Mouse (Mus musculus) erythroblast, adult 5-6 weeks (primary cell): ENCODE measurements around the gene Gm3476. TPM values are rescaled to one million over a fixed set of nuclear protein-coding genes. Genes with fewer than 3 reads are reported as not detected.
"Not testable (repeated sequence)": the region's sequence is repeated elsewhere in the genome, so short reads cannot be mapped to it uniquely, and the experiment has no call there.

ENCODE experiments used
- ATAC-seq: replicated peaks from 2 replicates; pipeline ENCODE4 v1.8.0; 2016; ENCODE audit warnings: moderate number of reproducible peaks, mild to moderate bottlenecking, moderate TSS enrichment, inconsistent platforms; ENCODE audit not compliant: poor library complexity, low FRiP score, severe bottlenecking
- total RNA-seq, 2 experiments: library from RNA; stranded (forward) in 1 of 2; stranded (reverse) in 1 of 2; fragments of 150-400 nt in 1 of 2; fragments of 200-764, 138-1000 nt in 1 of 2; gene quantifications; 2 replicates each; pipeline versions ENCODE4 v1.2.3 to v1.2.4; 2015 to 2017; ENCODE audit warnings: low replicate concordance in 2 of 2

The Gm3476 gene
- not detected in 2 replicates for total RNA-seq (2015; ENCODE audit: low replicate concordance)
- total RNA-seq (2017; ENCODE audit: low replicate concordance): 0.60 TPM in 1 of 2 replicates, not detected in the other

DNA sequence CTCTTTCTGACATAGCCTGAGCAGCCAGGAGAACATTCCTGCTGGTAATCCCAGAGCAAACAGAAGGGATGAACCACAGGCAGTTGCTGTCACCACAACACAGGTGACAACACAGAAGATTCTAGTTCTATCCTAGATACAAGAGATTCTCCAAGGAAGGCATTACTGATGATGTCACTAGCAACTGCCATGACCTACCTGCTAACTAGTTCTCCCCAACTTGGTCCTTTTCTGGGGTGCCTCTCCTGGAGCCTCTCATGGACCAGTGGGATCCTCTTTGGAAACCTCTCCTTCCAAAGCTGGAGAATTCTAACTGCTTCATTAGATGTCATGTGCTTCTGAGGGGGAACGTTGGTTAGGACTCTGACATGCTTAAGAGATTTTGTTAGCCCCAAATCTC lies at the start of gene Gm3476:
TSS of gene Gm3476 (minus strand) at position 101 of the 400 bp plus-strand sequence.
- not testable (repeated sequence) for ATAC-seq

DNA sequence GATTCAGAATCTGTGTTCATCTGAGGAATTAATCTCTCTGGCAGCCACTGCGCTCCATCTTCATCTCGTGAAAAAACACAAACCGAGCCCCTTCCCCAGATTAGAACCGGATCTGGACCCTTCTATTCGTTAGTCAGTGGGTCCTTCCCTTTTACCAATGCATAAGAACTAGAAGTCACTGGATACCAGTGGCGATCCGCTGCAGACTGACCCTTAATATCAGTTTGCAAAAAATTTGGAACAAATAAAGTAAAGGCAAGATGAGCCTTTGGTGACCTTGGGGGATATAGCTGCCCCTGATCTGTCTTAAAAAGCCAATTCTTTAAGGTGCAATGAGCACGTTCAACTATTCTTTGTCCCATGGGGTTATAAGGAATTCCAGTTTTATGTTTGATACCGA lies 37.9 kb upstream of the Gm3476 start:
- ATAC-seq: not testable (repeated sequence)

- not testable (repeated sequence) for ATAC-seq
Observed at GRCm38 (mm10) chr14:6161085-6161484, 35.5 kb upstream of the Gm3476 start.

- not testable (repeated sequence) for ATAC-seq
Observed at GRCm38 (mm10) chr14:6108272-6108925, 17.2 kb downstream of the Gm3476 start, which contains the start of gene Gm3468. TSS of gene Gm3468 (minus strand) at chr14:6108665.

DNA sequence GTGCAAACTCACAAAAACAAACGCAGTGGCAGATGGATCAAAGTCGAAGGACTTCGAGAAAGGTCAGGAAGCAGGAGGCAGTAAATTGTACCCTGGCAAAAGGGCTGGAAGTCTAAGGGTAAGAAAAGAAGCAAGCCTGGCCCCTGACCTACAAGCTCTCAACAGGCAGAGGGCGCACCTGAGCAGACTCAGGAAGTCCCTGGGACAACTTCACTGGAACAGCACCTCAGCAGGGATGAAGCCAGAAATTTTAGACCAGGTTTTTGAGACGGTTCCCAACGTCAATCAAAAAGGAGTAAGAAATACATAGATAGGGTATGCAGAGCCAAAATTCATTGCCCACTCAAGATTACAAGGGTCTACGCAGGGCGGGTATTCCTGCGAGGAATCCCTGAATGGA lies 18.1 kb downstream of the Gm3476 start:
- not testable (repeated sequence) for ATAC-seq

- not testable (repeated sequence) for ATAC-seq
Observed at GRCm38 (mm10) chr14:6093842-6094241, 31.8 kb downstream of the Gm3476 start, which contains the start of gene Gm8206. TSS of gene Gm8206 (minus strand) at chr14:6093942.

DNA sequence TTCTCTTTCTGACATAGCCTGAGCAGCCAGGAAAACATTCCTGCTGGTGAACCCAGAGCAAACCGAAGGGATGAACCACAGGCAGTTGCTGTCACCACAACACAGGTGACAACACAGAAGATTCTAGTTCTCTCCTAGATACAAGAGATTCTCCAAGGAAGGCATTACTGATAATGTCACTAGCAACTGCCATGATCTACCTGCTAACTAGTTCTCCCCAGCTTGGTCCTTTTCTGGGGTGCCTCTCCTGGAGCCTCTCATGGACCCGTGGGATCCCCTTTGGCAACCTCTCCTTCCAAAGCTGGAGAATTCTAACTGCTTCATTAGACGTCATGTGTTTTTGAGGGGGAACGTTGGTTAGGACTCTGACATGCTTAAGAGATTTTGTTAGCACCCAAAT lies 67.4 kb downstream of the Gm3476 start, which contains the start of gene Gm6337:
TSS of gene Gm6337 (minus strand) at position 101 of the 400 bp plus-strand sequence.
- ATAC-seq: not testable (repeated sequence)

Other genes with a start within 250 kb of the Gm3476 start
- gene Gm8237, start 245.4 kb downstream of the Gm3476 start, total RNA-seq (2015; ENCODE audit: low replicate concordance): not detected in 2 replicates
- not detected in 2 replicates for gene Gm8237, start 245.4 kb downstream of the Gm3476 start, total RNA-seq (2017; ENCODE audit: low replicate concordance)
- gene Gm3248, start 164.1 kb downstream of the Gm3476 start, total RNA-seq (2015; ENCODE audit: low replicate concordance): not detected in 2 replicates
- gene Gm3248, start 164.1 kb downstream of the Gm3476 start, total RNA-seq (2017; ENCODE audit: low replicate concordance): not detected in 2 replicates
- gene Gm3453, start 146.7 kb downstream of the Gm3476 start, total RNA-seq (2015; ENCODE audit: low replicate concordance): not detected in 2 replicates
- gene Gm3453, start 146.7 kb downstream of the Gm3476 start, total RNA-seq (2017; ENCODE audit: low replicate concordance): not detected in 2 replicates
- not detected in 2 replicates for gene Gm6337, start 67.5 kb downstream of the Gm3476 start, total RNA-seq (2015; ENCODE audit: low replicate concordance)
- not detected in 2 replicates for gene Gm6337, start 67.5 kb downstream of the Gm3476 start, total RNA-seq (2017; ENCODE audit: low replicate concordance)
- not detected in 2 replicates for gene Gm8206, start 31.9 kb downstream of the Gm3476 start, total RNA-seq (2015; ENCODE audit: low replicate concordance)
- gene Gm8206, start 31.9 kb downstream of the Gm3476 start, total RNA-seq (2017; ENCODE audit: low replicate concordance): not detected in 2 replicates
- not detected in 2 replicates for gene Gm3468, start 17.1 kb downstream of the Gm3476 start, total RNA-seq (2015; ENCODE audit: low replicate concordance)
- gene Gm3468, start 17.1 kb downstream of the Gm3476 start, total RNA-seq (2017; ENCODE audit: low replicate concordance): not detected in 2 replicates
- gene Gm21560, start 93.5 kb upstream of the Gm3476 start, total RNA-seq (2015; ENCODE audit: low replicate concordance): not detected in 2 replicates
- not detected in 2 replicates for gene Gm21560, start 93.5 kb upstream of the Gm3476 start, total RNA-seq (2017; ENCODE audit: low replicate concordance)
- gene Gm3411, start 161.4 kb upstream of the Gm3476 start, total RNA-seq (2015; ENCODE audit: low replicate concordance): not detected in 2 replicates
- gene Gm3411, start 161.4 kb upstream of the Gm3476 start, total RNA-seq (2017; ENCODE audit: low replicate concordance): not detected in 2 replicates
- gene Gm21103, start 179.0 kb upstream of the Gm3476 start, total RNA-seq (2015; ENCODE audit: low replicate concordance): not detected in 2 replicates
- not detected in 2 replicates for gene Gm21103, start 179.0 kb upstream of the Gm3476 start, total RNA-seq (2017; ENCODE audit: low replicate concordance)
- not detected in 2 replicates for gene Gm3618, start 217.9 kb upstream of the Gm3476 start, total RNA-seq (2015; ENCODE audit: low replicate concordance)
- not detected in 2 replicates for gene Gm3618, start 217.9 kb upstream of the Gm3476 start, total RNA-seq (2017; ENCODE audit: low replicate concordance)